Mouse (Mus musculus) C2C12 (cell line): ENCODE measurements around the gene Fam83d.

Experiments used
- CTCF ChIP-seq: IDR thresholded peaks from one replicate; pipeline ENCODE4 v1.5.1; 2011; ENCODE audit not compliant: control insufficient read depth, insufficient read depth, insufficient read length
- MYOG ChIP-seq: IDR thresholded peaks from one replicate; pipeline ENCODE4 v1.6.1; 2011; ENCODE audit not compliant: control insufficient read depth, insufficient read length; ENCODE audit errors: extremely low read depth
- USF1 ChIP-seq: IDR thresholded peaks from one replicate; pipeline ENCODE4 v1.6.1; 2011; ENCODE audit warnings: low read depth, mild to moderate bottlenecking, control low read depth, moderate library complexity

- TF ChIP-seq CTCF (no peak), USF1 (no peak), MYOG (no peak)
Observed at GRCm38 (mm10) chr2:158721481-158721880, 46.4 kb upstream of the Fam83d start.
